Mouse (Mus musculus): Measurements from ENCODE around the gene Dyrk1a. TPM values are rescaled to one million over a fixed set of nuclear protein-coding genes. Genes with fewer than 3 reads are reported as not detected.

Gene Dyrk1a
- total and polyA plus RNA-seq, 3 experiments, result 32.4 to 53.7 (median 40.4) TPM

DNA sequence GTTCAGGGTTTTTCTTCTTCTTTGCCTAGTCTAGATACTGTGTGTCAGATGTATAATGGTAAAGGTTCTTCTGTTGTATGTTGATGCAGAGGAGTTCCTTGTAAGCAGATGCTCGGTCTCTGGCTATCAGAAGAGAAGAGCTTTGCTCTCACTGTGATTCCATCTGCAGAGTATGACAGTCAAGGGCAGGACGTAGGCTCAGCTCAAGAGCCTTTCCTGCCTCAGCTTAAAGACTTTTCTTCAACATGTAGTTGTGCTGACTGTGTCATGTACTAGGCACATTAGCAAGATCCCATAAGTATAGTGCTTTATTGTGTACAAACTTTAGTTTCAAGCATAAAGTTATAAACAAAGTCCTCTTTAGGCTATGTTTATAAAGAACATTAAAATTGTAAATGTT, 26.8 kb downstream of the Dyrk1a start:
- TF ChIP-seq CHD2 (IDR thresholded peaks at IDR 0.05; ENCODE audit: low read length), result no peak
- no peak for TF ChIP-seq MAX (IDR thresholded peaks at IDR 0.05; ENCODE audit: low read length)
- no peak for TF ChIP-seq CHD1 (IDR thresholded peaks at IDR 0.05; ENCODE audit: low read depth, low read length)
- TF ChIP-seq JUND (conservative IDR thresholded peaks at IDR 0.05; ENCODE audit: low read depth, low read length), result no peak
- no peak for TF ChIP-seq MXI1 (IDR thresholded peaks at IDR 0.05; ENCODE audit: low read depth, low read length)
- no peak for TF ChIP-seq SIN3A (IDR thresholded peaks at IDR 0.05; ENCODE audit: low read length)
- no peak for TF ChIP-seq USF1 (IDR thresholded peaks at IDR 0.05; ENCODE audit: low read depth, low read length)
- TF ChIP-seq BHLHE40 (IDR thresholded peaks at IDR 0.05; ENCODE audit: low read depth, low read length), result no peak
- no peak for TF ChIP-seq ZNF384 (IDR thresholded peaks at IDR 0.05; ENCODE audit: low read depth, low read length)
- no peak for TF ChIP-seq EP300 (IDR thresholded peaks at IDR 0.05; ENCODE audit: low read length)
- TF ChIP-seq ZC3H11A (IDR thresholded peaks at IDR 0.05; ENCODE audit: low read depth, low read length), result no peak
- no peak for TF ChIP-seq MYC (IDR thresholded peaks at IDR 0.05; ENCODE audit: low read depth, low read length)
- no peak for TF ChIP-seq TCF12 (IDR thresholded peaks at IDR 0.05; ENCODE audit: low read depth, low read length)
- TF ChIP-seq PAX5 (IDR thresholded peaks at IDR 0.05; ENCODE audit: low read length), result no peak
- no peak for TF ChIP-seq CTCF (conservative IDR thresholded peaks at IDR 0.05 in 1 of 2, IDR thresholded peaks at IDR 0.05 in 1 of 2; ENCODE audit: low read depth in 2 of 2, low read length in 2 of 2)
- TF ChIP-seq ETS1 (conservative IDR thresholded peaks at IDR 0.05; ENCODE audit: low read depth, low read length), result no peak
- no peak for TF ChIP-seq KAT2A (IDR thresholded peaks at IDR 0.05; ENCODE audit: insufficient replicate concordance, low read length)
- TF ChIP-seq ELF1 (IDR thresholded peaks at IDR 0.05; ENCODE audit: low read depth, low read length), result no peak
- Histone ChIP-seq H3K27me3 (replicated peaks) (no peaks in the 10 kb centered on the region), H3K4me2 (ENCODE audit: insufficient read depth, low read depth, poor library complexity, severe bottlenecking) (no peak overlapping the region), H3K9ac (ENCODE audit: insufficient read depth, low read depth) (no peak overlapping the region), H3K4me3 (replicated peaks in 1 of 3; ENCODE audit: low read depth in 2 of 3, low read length in 2 of 3, poor library complexity in 1 of 3) (no peak overlapping the region), H3K36me3 (replicated peaks in 1 of 2; ENCODE audit: control insufficient read depth in 1 of 2, insufficient read depth in 1 of 2, low read length in 1 of 2) (peaks cover 0 to 19% of the 10 kb centered on the region in 2 experiments), H3K79me2 (replicated peaks; ENCODE audit: control insufficient read depth, extremely low read depth, insufficient read depth, poor library complexity, severe bottlenecking) (peaks cover 95% of the 10 kb centered on the region), H3K27ac (ENCODE audit: insufficient read depth, low read depth) (peak overlapping the region; percentile 19; the same call in 1 of the 2 replicates), H3K4me1 (ENCODE audit: control insufficient read depth in 1 of 2, insufficient read depth in 2 of 2) (peaks cover 35 to 100% of the 10 kb centered on the region in 2 experiments), H3K9me3 (replicated peaks; ENCODE audit: low read length) (no peaks in the 10 kb centered on the region)
- in situ Hi-C loops (cut with MboI; ENCODE audit: low pct_ligation_motif_present, low pct_unique_long_range_greater_than_20kb, low sequenced_read_pairs) (no loop called here), dilution Hi-C loops (cut with MboI; ENCODE audit: extremely low pct_ligation_motif_present, extremely low pct_unique_long_range_greater_than_20kb, low sequenced_read_pairs) (no loop called here)
- no peak for DNase-seq (ENCODE audit: extremely low read depth)

DNA sequence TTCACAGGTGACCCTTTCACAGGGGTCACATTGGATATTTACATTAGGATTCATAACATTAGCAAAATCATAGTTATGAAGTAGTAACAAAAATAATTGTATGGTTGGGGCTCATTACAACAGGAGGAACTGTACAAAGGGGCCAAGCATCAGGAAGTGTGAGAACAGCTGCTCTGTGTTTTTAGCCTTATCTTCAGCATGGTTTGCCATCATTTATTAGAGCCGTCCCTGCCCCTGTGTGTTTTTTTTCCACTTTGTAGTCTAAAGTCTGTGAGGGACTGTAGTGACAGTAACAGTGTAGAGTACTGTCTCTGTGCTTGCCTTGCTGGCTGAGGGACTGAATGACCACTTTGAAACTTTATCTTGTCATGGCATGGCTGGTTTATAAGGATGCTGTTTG, 27.8 kb downstream of the Dyrk1a start:
- no peak for TF ChIP-seq GABPA (IDR thresholded peaks at IDR 0.05; ENCODE audit: insufficient replicate concordance, low read depth, low read length)
- Histone ChIP-seq H3K27me3 (replicated peaks) (no peaks in the 10 kb centered on the region), H3K27ac (ENCODE audit: insufficient read depth, low read depth) (no peak overlapping the region), H3K9me3 (replicated peaks; ENCODE audit: low read length) (no peaks in the 10 kb centered on the region), H3K4me2 (ENCODE audit: insufficient read depth, low read depth, poor library complexity, severe bottlenecking) (no peak overlapping the region), H3K9ac (ENCODE audit: insufficient read depth, low read depth) (no peak overlapping the region), H3K79me2 (replicated peaks; ENCODE audit: control insufficient read depth, extremely low read depth, insufficient read depth, poor library complexity, severe bottlenecking) (peaks cover 95% of the 10 kb centered on the region), H3K4me3 (replicated peaks in 1 of 3; ENCODE audit: low read depth in 2 of 3, low read length in 2 of 3, poor library complexity in 1 of 3) (no peak overlapping the region), H3K36me3 (replicated peaks in 1 of 2; ENCODE audit: control insufficient read depth in 1 of 2, insufficient read depth in 1 of 2, low read length in 1 of 2) (peaks cover 0 to 24% of the 10 kb centered on the region in 2 experiments), H3K4me1 (ENCODE audit: control insufficient read depth in 1 of 2, insufficient read depth in 2 of 2) (peaks cover 43 to 100% of the 10 kb centered on the region in 2 experiments)
- in situ Hi-C loops (cut with MboI; ENCODE audit: low pct_ligation_motif_present, low pct_unique_long_range_greater_than_20kb, low sequenced_read_pairs), result no loop called here
- dilution Hi-C loops (cut with MboI; ENCODE audit: extremely low pct_ligation_motif_present, extremely low pct_unique_long_range_greater_than_20kb, low sequenced_read_pairs), result no loop called here
- no peak for DNase-seq (ENCODE audit: extremely low read depth)
